Mouse (Mus musculus) gastrocnemius, postnatal 4 days (tissue): Measurements from ENCODE around the gene Inpp5b. TPM values are rescaled to one million over a fixed set of nuclear protein-coding genes. Genes with fewer than 3 reads are reported as not detected.

ENCODE experiments used
- DNase-seq, 2 experiments: peaks; one replicate each; pipeline ENCODE4 v3.0.0; 2021 to 2022; ENCODE audit warnings: low spot score in 2 of 2, mixed read lengths in 2 of 2
- total RNA-seq, 2 experiments: library from RNA; stranded (reverse); gene quantifications; 2 replicates each; pipeline ENCODE4 v1.2.3; 2021

The Inpp5b gene
- total RNA-seq, 2 experiments from 2014 or later, result 15.6 to 17.7 TPM

GRCm38 (mm10) chr4:124761201-124761600, 19.6 kb downstream of the Inpp5b start:
- no peak for DNase-seq

- no peak for DNase-seq
Observed at GRCm38 (mm10) chr4:124762858-124763452, 21.3 kb downstream of the Inpp5b start.

- no peak for DNase-seq
Observed at GRCm38 (mm10) chr4:124765802-124766565, 24.3 kb downstream of the Inpp5b start.

GRCm38 (mm10) chr4:124766566-124766940, 24.9 kb downstream of the Inpp5b start:
- no peak for DNase-seq

GRCm38 (mm10) chr4:124768963-124769591, 27.4 kb downstream of the Inpp5b start:
- DNase-seq, result no peak

- no peak for DNase-seq
Observed at GRCm38 (mm10) chr4:124770624-124771023, 29.0 kb downstream of the Inpp5b start.

- DNase-seq, result no peak
Observed at GRCm38 (mm10) chr4:124772125-124772524, 30.5 kb downstream of the Inpp5b start.

GRCm38 (mm10) chr4:124773449-124773848, 31.8 kb downstream of the Inpp5b start:
- DNase-seq, result no peak

- no peak for DNase-seq
Observed at GRCm38 (mm10) chr4:124773995-124774394, 32.3 kb downstream of the Inpp5b start.

GRCm38 (mm10) chr4:124774429-124774828, 32.8 kb downstream of the Inpp5b start:
- DNase-seq, result no peak

- DNase-seq, result no peak
Observed at GRCm38 (mm10) chr4:124781361-124781760, 39.7 kb downstream of the Inpp5b start.

GRCm38 (mm10) chr4:124782395-124782794, 40.7 kb downstream of the Inpp5b start:
- no peak for DNase-seq

GRCm38 (mm10) chr4:124783937-124784336, 42.3 kb downstream of the Inpp5b start:
- no peak for DNase-seq

- no peak for DNase-seq
Observed at GRCm38 (mm10) chr4:124790013-124790412, 48.4 kb downstream of the Inpp5b start.

GRCm38 (mm10) chr4:124792114-124792513, 50.5 kb downstream of the Inpp5b start:
- DNase-seq, result no peak

GRCm38 (mm10) chr4:124796141-124796540, 54.5 kb downstream of the Inpp5b start:
- DNase-seq, result no peak

- DNase-seq, result no peak
Observed at GRCm38 (mm10) chr4:124796913-124797312, 55.3 kb downstream of the Inpp5b start.

GRCm38 (mm10) chr4:124801552-124802308, 60.1 kb downstream of the Inpp5b start, which contains the start of gene Mtf1:
Mtf1 (plus strand) TSS chr4:124802104.
- DNase-seq, result peak; percentile 73 to 93

GRCm38 (mm10) chr4:124802309-124803260, 60.9 kb downstream of the Inpp5b start:
- peak; percentile 89 to 96 for DNase-seq

- DNase-seq, result no peak
Observed at GRCm38 (mm10) chr4:124803406-124803805, 61.8 kb downstream of the Inpp5b start.
